Mouse (Mus musculus) myocyte (in vitro differentiated cells): ENCODE measurements around the gene Dgkd.

Experiments used
- CEBPB ChIP-seq: IDR thresholded peaks from 2 replicates; pipeline ENCODE4 v1.6.1; 2011; ENCODE audit warnings: mild to moderate bottlenecking, moderate library complexity; ENCODE audit not compliant: poor library complexity, insufficient read depth, severe bottlenecking
- E2F4 ChIP-seq: IDR thresholded peaks from one replicate; pipeline ENCODE4 v1.6.1; 2011; ENCODE audit warnings: mild to moderate bottlenecking, control low read depth, moderate library complexity; ENCODE audit not compliant: insufficient read depth
- MAX ChIP-seq: IDR thresholded peaks from one replicate; pipeline ENCODE4 v1.6.1; 2011; ENCODE audit warnings: low read depth, mild to moderate bottlenecking, control low read depth
- MYOG ChIP-seq, 3 experiments: IDR thresholded peaks; one replicate each; pipeline ENCODE4 v1.6.1; 2011; ENCODE audit warnings: control low read depth in 2 of 3, low read depth in 2 of 3, mild to moderate bottlenecking in 2 of 3; ENCODE audit not compliant: insufficient read length in 2 of 3, control insufficient read depth in 1 of 3, insufficient read depth in 1 of 3
- POLR2A ChIP-seq: IDR thresholded peaks from one replicate; pipeline ENCODE4 v1.6.1; 2011; ENCODE audit warnings: low read depth, mild to moderate bottlenecking, control low read depth, moderate library complexity; ENCODE audit not compliant: insufficient read length
- POLR2AphosphoS2 ChIP-seq: IDR thresholded peaks from one replicate; pipeline ENCODE4 v1.6.1; 2011; ENCODE audit warnings: low read depth, control low read depth; ENCODE audit not compliant: insufficient read length
- REST ChIP-seq: IDR thresholded peaks from one replicate; pipeline ENCODE4 v1.6.1; 2011; ENCODE audit warnings: mild to moderate bottlenecking, control low read depth, moderate library complexity; ENCODE audit not compliant: insufficient read depth, insufficient read length
- TCF12 ChIP-seq: IDR thresholded peaks from one replicate; pipeline ENCODE4 v1.6.1; 2011; ENCODE audit warnings: mild to moderate bottlenecking, control low read depth; ENCODE audit not compliant: poor library complexity, insufficient read depth, severe bottlenecking
- TCF3 ChIP-seq: IDR thresholded peaks from one replicate; pipeline ENCODE4 v1.6.1; 2011; ENCODE audit warnings: low read depth, control low read depth; ENCODE audit not compliant: insufficient read length
- USF1 ChIP-seq: IDR thresholded peaks from one replicate; pipeline ENCODE4 v1.6.1; 2011; ENCODE audit warnings: low read depth, mild to moderate bottlenecking, control low read depth, moderate library complexity

- no peak for TF ChIP-seq POLR2A
- no peak for TF ChIP-seq E2F4
- no peak for TF ChIP-seq MYOG (IDR thresholded peaks at IDR 0.05; ENCODE audit: control insufficient read depth in 1 of 3, insufficient read depth in 1 of 3, insufficient read length in 2 of 3, low read depth in 2 of 3)
- no peak for TF ChIP-seq MAX
- TF ChIP-seq TCF3 = no peak
- no peak for TF ChIP-seq POLR2AphosphoS2
- TF ChIP-seq TCF12 = no peak
- TF ChIP-seq USF1 = no peak
- no peak for TF ChIP-seq REST
- TF ChIP-seq CEBPB = no peak
These were observed 28.6 kb downstream of the Dgkd start for GRCm38 (mm10) chr1:87881726-87882125.
